Mouse (Mus musculus) ES-E14 (cell line): ENCODE data around the gene Cbx8. TPM values are rescaled to one million over a fixed set of nuclear protein-coding genes. Genes with fewer than 3 reads are reported as not detected.
A peak's percentile ranks its signal among the peaks of the same experiment; 100 is the strongest.

Source experiments
- DNase-seq: peaks from one replicate; pipeline ENCODE4 v3.0.0-alpha.2; 2013; ENCODE audit warnings: low read depth, low spot score
- H3K27ac ChIP-seq: 2 replicates; pipeline ENCODE4 v1.5.1; 2012; ENCODE audit warnings: low read depth, mild to moderate bottlenecking, low read length, moderate library complexity, mixed read lengths; ENCODE audit not compliant: poor library complexity, insufficient read depth, severe bottlenecking
- H3K36me3 ChIP-seq: 2 replicates; pipeline ENCODE4 v1.6.1; 2012; ENCODE audit warnings: mild to moderate bottlenecking, low read length, moderate library complexity, mixed read lengths; ENCODE audit not compliant: control insufficient read depth, poor library complexity, insufficient read depth, severe bottlenecking
- H3K4me1 ChIP-seq, 2 experiments: fragments of 150-350 bp in 1 of 2; sonication (generic) in 1 of 2; 2 replicates each; pipeline ENCODE4 v1.6.1; 2012; ENCODE audit warnings: low read length in 2 of 2, mild to moderate bottlenecking in 1 of 2, mixed read lengths in 1 of 2; ENCODE audit not compliant: control insufficient read depth in 2 of 2, insufficient read depth in 2 of 2, poor library complexity in 1 of 2
- H3K4me3 ChIP-seq, 2 experiments: fragments of 150-350 bp in 1 of 2; sonication (generic) in 1 of 2; 2 replicates each; pipeline ENCODE4 v1.5.1; 2012; ENCODE audit warnings: low read length in 2 of 2, low read depth in 1 of 2, mild to moderate bottlenecking in 1 of 2, mixed read lengths in 1 of 2; ENCODE audit not compliant: insufficient read depth in 1 of 2, poor library complexity in 1 of 2, severe bottlenecking in 1 of 2
- H3K9ac ChIP-seq: 2 replicates; pipeline ENCODE4 v1.6.1; 2012; ENCODE audit warnings: low read depth, mild to moderate bottlenecking, low read length, mixed read lengths; ENCODE audit not compliant: poor library complexity, insufficient read depth, severe bottlenecking
- H3K9me3 ChIP-seq: fragments of 150-350 bp; sonication (generic); 2 replicates; pipeline ENCODE4 v1.6.1; 2012; ENCODE audit warnings: low read depth, mild to moderate bottlenecking, low read length; ENCODE audit not compliant: control insufficient read depth, insufficient read depth
- CHD2 ChIP-seq: IDR thresholded peaks from 2 replicates; pipeline ENCODE4 v1.6.1; 2014; ENCODE audit warnings: mild to moderate bottlenecking, low read depth, low read length, inconsistent platforms
- HCFC1 ChIP-seq: IDR thresholded peaks from 2 replicates; pipeline ENCODE4 v1.6.1; 2012; ENCODE audit warnings: low read length, inconsistent platforms, borderline replicate concordance; ENCODE audit not compliant: insufficient read depth
- MAFK ChIP-seq: IDR thresholded peaks from 2 replicates; pipeline ENCODE4 v1.6.1; 2014; ENCODE audit warnings: mild to moderate bottlenecking, low read depth, low read length, inconsistent platforms; ENCODE audit not compliant: insufficient read depth
- ZC3H11A ChIP-seq: IDR thresholded peaks from 2 replicates; pipeline ENCODE4 v1.6.1; 2012; ENCODE audit warnings: low read depth, mild to moderate bottlenecking, inconsistent platforms, low read length, borderline replicate concordance
- ZNF384 ChIP-seq: IDR thresholded peaks from 2 replicates; pipeline ENCODE4 v1.6.1; 2012; ENCODE audit warnings: low read depth, low read length, inconsistent platforms
- in situ Hi-C, 2 experiments: fragments of 600-800 bp; cut with MboI; formaldehyde crosslinking; loops; one replicate each; pipeline ENCODE4 v1.15.1; 2025; ENCODE audit warnings: low sequenced_read_pairs in 2 of 2, inconsistent platforms in 1 of 2; ENCODE audit not compliant: unreplicated experiment in 2 of 2
- total RNA-seq: library from RNA; depleted of rRNA; stranded (reverse); fragments of 300-350 nt; gene quantifications from 2 replicates; pipeline ENCODE4 v1.2.3, GENCODE M21; 2012

Gene Cbx8
- total RNA-seq, 1 experiment = 1.2 TPM

DNA sequence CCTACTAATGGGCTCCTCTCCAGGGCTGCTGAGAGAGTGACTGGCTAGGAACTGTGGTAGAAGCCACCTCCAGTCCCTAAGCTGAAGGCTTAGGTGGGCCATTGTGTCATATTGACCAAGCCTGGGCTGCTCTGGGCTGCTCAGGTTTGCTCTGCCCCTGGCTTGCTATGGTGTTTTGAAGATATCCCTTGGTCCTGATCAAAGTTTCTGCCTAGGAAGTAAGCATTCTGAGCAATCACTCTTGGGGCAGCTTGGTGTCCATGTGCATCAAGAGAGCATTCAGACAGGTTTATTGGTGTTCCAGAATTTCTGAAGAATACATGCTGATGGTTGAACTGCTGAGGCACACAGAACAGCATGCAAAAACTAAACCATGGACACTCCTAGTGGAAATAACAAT is 10.7 kb upstream of the Cbx8 start:
- in situ Hi-C loops = loop anchor here (5.0 to 10.0 kb wide), 2 partner anchors 36 to 1183 kb away; partner anchors contain the start of genes Bahcc1 (in 1 of the 2) and Cbx4 (in 1 of the 2)
- no peaks in the 10 kb centered on the region for H3K9me3 ChIP-seq
- H3K9ac ChIP-seq = no peak overlapping the region
- H3K27ac ChIP-seq = no peak overlapping the region
- no peak for TF ChIP-seq ZC3H11A
- no peak for TF ChIP-seq CHD2
- TF ChIP-seq ZNF384 = no peak
- TF ChIP-seq HCFC1 = no peak
- TF ChIP-seq MAFK = no peak
- DNase-seq = no peak
- H3K4me3 ChIP-seq = no peak overlapping the region
- H3K4me1 ChIP-seq = peaks cover 0 to 31% of the 10 kb centered on the region in 2 experiments; a peak in 2 of 4 replicates
- no peaks in the 10 kb centered on the region for H3K36me3 ChIP-seq

DNA sequence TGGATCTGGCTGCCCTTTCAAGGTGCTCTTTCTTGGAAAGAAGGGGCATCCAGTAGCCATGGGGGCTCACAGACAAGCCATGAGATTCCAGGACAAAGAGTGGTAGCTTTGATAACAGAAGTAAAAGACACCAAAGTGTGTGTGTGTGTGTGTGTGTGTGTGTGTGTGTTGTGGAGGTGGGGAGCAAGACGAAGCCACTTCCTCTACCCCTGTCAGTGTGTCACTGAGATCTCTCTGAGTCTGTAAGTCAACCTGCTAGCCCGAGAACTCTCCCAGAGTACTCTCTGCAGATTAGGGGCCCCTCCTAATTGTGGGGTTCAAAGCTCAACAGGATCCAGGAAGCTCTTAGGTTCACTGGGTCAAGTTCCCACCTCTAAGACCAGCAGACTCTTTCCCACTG is 9.6 kb upstream of the Cbx8 start:
- Histone ChIP-seq H3K4me3 (no peak overlapping the region), H3K4me1 (peaks cover 0 to 27% of the 10 kb centered on the region in 2 experiments; a peak in 2 of 4 replicates)

DNA sequence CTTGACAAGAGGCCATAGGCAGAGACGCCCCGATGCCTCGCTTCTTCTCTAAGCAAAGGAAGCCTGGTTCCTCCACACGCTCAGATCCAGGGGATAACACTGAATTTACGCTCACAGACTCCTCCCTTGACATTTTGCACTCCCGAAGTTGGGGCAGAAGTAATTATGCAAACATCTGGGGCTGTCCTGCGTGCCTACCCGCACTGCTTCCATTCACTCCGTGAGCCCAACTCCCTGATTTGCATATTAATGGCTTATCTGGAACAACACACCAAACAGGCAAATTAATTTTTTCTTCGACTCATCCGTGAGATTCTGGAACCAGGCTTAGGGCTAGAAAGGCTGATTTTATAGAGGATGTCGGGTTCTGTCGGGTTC is 7.4 kb upstream of the Cbx8 start:
- no peak overlapping the region for H3K9ac ChIP-seq

More for the DNA sequence above, 9.6 kb upstream of the Cbx8 start:
- Histone ChIP-seq H3K9me3 (no peaks in the 10 kb centered on the region), H3K27ac (no peak overlapping the region), H3K36me3 (no peaks in the 10 kb centered on the region), H3K9ac (no peak overlapping the region)
- TF ChIP-seq HCFC1 = no peak
- TF ChIP-seq ZNF384 = no peak
- TF ChIP-seq MAFK = no peak
- no peak for TF ChIP-seq CHD2
- TF ChIP-seq ZC3H11A = no peak
- DNase-seq = no peak
- in situ Hi-C loops = loop anchor here (5.0 to 10.0 kb wide), 2 partner anchors 37 to 1184 kb away; partner anchors contain the start of genes Bahcc1 (in 1 of the 2) and Cbx4 (in 1 of the 2)

DNA sequence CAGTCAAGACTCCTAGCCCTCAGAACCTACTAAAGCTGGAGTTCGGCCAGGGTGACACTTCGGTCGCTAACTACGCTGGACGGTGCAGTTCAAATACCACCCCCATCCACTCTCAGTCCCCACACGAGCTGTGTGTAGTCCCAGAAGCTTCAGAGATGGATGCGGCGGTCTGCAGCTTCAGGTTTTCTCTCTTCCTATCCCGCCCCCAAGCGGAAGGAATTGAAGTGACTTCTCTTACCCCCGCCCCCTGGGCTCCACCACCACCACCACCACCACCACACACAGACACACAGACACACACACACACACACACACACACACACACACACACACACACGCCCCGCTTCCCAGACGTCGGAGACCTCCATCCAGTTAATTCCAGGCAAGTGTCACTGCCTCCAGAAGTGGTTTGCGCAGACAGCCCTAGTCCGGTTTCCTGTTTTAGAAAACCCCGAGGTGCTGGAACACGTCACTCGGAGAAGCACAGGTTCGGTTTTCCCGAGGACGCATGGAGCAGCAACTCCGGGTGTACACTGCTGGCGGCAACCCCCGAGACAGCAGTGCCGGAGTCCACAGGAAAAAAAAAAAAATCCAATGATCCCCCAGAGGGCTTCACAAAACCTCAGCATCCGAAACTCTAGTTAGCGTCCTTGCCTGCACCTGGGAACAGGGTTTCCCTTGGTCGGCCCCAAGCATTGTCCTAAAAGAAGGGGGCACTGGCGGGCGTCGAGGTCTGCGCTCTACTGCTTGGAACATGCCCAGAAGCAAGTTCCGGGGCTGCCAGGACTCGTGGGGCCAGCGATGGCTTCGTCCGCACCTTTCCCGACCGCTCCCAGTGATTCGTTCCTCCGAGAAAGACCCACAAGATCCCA is 6.7 kb upstream of the Cbx8 start:
- Histone ChIP-seq H3K9me3 (no peaks in the 10 kb centered on the region), H3K4me3 (peak overlapping the region in 1 of 2 experiments; percentile 7; a peak in 2 of 4 replicates), H3K27ac (no peak overlapping the region), H3K4me1 (peaks cover 0 to 20% of the 10 kb centered on the region in 2 experiments; a peak in 2 of 4 replicates), H3K9ac (no peak overlapping the region), H3K36me3 (no peaks in the 10 kb centered on the region)
- in situ Hi-C loops = loop anchor here in 1 of 2 experiments (5.0 to 10.0 kb wide), 2 partner anchors 35 to 497 kb away; partner anchors contain the start of gene Nptx1
- DNase-seq = no peak
- no peak for TF ChIP-seq HCFC1
- no peak for TF ChIP-seq MAFK
- TF ChIP-seq CHD2 = no peak
- no peak for TF ChIP-seq ZC3H11A
- no peak for TF ChIP-seq ZNF384

More for the DNA sequence above, 7.4 kb upstream of the Cbx8 start:
- peak overlapping the region in 1 of 2 experiments; percentile 7; a peak in 3 of 4 replicates for H3K4me3 ChIP-seq
- H3K36me3 ChIP-seq = no peaks in the 10 kb centered on the region
- TF ChIP-seq HCFC1 = no peak
- in situ Hi-C loops = loop anchor here in 1 of 2 experiments (5.0 to 10.0 kb wide), 2 partner anchors 34 to 497 kb away; partner anchors contain the start of gene Nptx1
- H3K4me1 ChIP-seq = peaks cover 0 to 24% of the 10 kb centered on the region in 2 experiments; a peak in 2 of 4 replicates
- H3K27ac ChIP-seq = no peak overlapping the region
- H3K9me3 ChIP-seq = no peaks in the 10 kb centered on the region
- DNase-seq = no peak
